Mouse (Mus musculus) midbrain, embryonic 15.5 days (tissue): ENCODE measurements at regions not wholly inside any gene's neighbourhood (a gene's known extent, or its start where the extent isn't known, plus 50 kb on each side); places are given as distances from the start of the nearest gene placed in this dataset.

Experiments
- ATAC-seq: fragments of 200-750 bp; cut with Nextera tagmentation; replicated peaks from 2 replicates; pipeline ENCODE4 v1.8.0; 2017; ENCODE audit warnings: moderate TSS enrichment
- H3K27ac ChIP-seq: fragments of 300-500 bp; sonication (generic); 2 replicates; pipeline ENCODE4 v1.5.1; 2015; ENCODE audit warnings: mild to moderate bottlenecking, inconsistent platforms
- H3K27me3 ChIP-seq: fragments of 300-500 bp; sonication (generic); replicated peaks from 2 replicates; pipeline ENCODE4 v1.6.1; 2015; ENCODE audit warnings: inconsistent platforms
- H3K36me3 ChIP-seq: fragments of 300-500 bp; sonication (generic); replicated peaks from 2 replicates; pipeline ENCODE4 v1.6.1; 2015; ENCODE audit warnings: inconsistent platforms
- H3K4me1 ChIP-seq: fragments of 300-500 bp; sonication (generic); 2 replicates; pipeline ENCODE4 v1.6.1; 2015; ENCODE audit warnings: inconsistent platforms
- H3K4me2 ChIP-seq: fragments of 300-500 bp; sonication (generic); 2 replicates; pipeline ENCODE4 v1.6.1; 2015; ENCODE audit warnings: inconsistent platforms, mild to moderate bottlenecking, moderate library complexity
- H3K4me3 ChIP-seq: fragments of 300-500 bp; sonication (generic); 2 replicates; pipeline ENCODE4 v1.5.1; 2015; ENCODE audit warnings: mild to moderate bottlenecking, inconsistent platforms
- H3K9ac ChIP-seq: fragments of 300-500 bp; sonication (generic); 2 replicates; pipeline ENCODE4 v1.6.1; 2015; ENCODE audit warnings: mild to moderate bottlenecking, inconsistent platforms
- H3K9me3 ChIP-seq: fragments of 300-500 bp; sonication (generic); 2 replicates; pipeline ENCODE4 v1.6.1; 2016; ENCODE audit warnings: inconsistent platforms
- WGBS: fragments of 180-500 bp; shearing (Covaris S2); methylation state at CpG from one replicate; pipeline ENCODE4 v1.1.7; 2015; ENCODE audit warnings: mixed read lengths; 5-methylcytosine and 5-hydroxymethylcytosine counted together

DNA sequence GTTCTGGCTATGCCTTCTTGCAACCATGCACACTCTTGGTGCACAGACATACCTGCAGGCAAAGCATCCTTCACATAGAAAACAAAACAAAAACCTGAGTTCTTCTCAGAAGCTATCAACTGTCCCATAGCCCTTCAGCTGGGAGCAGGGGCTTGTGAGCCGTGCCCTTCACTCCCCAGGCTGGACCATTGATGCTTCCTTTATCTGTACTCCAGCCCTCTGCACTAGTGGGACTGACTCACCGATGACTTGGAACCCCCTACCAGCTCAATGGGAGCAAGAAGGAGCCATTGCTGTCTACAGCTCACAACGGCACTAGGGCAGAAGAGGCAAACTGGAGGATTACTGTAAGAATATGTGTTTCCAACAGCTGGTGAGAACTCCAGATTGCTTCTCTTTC is 137.0 kb downstream of the Qrsl1 start:
- Histone ChIP-seq H3K9ac (no peak overlapping the region), H3K27ac (no peak overlapping the region), H3K36me3 (no peaks in the 10 kb centered on the region), H3K4me1 (no peaks in the 10 kb centered on the region), H3K4me2 (no peak overlapping the region), H3K27me3 (no peaks in the 10 kb centered on the region), H3K4me3 (no peak overlapping the region), H3K9me3 (no peaks in the 10 kb centered on the region)
- 94% methylated on average over 3 of the region's 3 CpGs for WGBS
- no peak for ATAC-seq

DNA sequence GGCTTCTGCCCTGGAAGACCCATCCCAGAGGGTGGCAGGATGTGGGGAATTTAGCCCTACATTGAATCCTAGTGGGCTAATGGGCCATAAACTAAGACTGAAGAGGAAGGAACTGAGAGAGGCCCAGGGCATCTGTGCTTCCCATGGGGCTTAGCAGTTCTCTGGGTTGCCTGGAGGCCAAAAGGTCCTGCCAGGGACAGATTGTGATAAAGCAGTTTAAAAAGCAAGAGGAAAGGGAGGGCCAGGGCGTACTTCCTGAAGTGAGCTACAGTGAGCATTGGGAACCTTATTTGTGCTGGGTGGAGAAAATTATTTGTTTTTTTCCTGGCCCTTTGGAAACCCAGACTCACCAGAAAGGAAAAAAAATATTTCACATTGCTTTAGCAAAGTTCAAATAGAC is 136.3 kb downstream of the Qrsl1 start:
- H3K27me3 ChIP-seq = no peaks in the 10 kb centered on the region
- WGBS = 96% methylated on average over 1 of the region's 1 CpGs
- H3K4me1 ChIP-seq = no peaks in the 10 kb centered on the region
- H3K36me3 ChIP-seq = no peaks in the 10 kb centered on the region
- no peaks in the 10 kb centered on the region for H3K9me3 ChIP-seq
- H3K27ac ChIP-seq = no peak overlapping the region
- no peak overlapping the region for H3K4me2 ChIP-seq
- no peak for ATAC-seq
- H3K4me3 ChIP-seq = no peak overlapping the region
- no peak overlapping the region for H3K9ac ChIP-seq

DNA sequence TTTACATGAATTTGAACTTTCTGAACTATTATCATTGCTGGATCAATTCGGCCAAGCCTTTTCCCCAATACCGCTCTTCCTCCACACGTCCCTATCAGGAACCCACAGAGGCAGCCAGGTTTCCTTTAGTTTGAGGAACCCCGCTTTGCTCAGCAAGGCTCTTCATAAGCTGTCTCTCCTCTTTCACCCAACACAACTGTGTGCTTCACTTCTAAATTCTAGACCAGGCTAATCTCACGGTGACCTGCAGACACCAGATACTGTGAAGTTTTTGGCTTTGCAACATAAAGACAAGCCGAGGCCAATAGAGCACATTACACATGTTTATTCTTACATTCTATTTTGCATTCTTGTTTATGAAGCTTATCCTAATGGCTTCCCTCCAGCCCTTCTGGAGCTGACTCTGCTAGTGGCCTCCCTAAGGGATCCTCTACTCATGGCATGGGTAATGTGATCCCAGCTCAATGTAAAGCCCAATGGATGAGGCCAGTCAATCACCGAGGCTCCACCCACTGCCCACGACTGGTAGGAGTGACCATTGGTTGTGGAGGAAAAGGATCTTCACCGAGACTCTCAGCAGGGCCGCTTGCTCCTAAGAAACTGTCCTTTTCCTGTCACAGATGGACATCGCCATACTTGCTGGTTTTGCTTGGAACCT is 135.6 kb downstream of the Qrsl1 start:
- Histone ChIP-seq H3K4me1 (no peaks in the 10 kb centered on the region), H3K27me3 (no peaks in the 10 kb centered on the region), H3K9me3 (no peaks in the 10 kb centered on the region), H3K27ac (no peak overlapping the region), H3K4me2 (no peak overlapping the region), H3K4me3 (no peak overlapping the region), H3K9ac (no peak overlapping the region), H3K36me3 (no peaks in the 10 kb centered on the region)
- WGBS = 79% methylated on average over 11 of the region's 11 CpGs
- ATAC-seq = no peak

DNA sequence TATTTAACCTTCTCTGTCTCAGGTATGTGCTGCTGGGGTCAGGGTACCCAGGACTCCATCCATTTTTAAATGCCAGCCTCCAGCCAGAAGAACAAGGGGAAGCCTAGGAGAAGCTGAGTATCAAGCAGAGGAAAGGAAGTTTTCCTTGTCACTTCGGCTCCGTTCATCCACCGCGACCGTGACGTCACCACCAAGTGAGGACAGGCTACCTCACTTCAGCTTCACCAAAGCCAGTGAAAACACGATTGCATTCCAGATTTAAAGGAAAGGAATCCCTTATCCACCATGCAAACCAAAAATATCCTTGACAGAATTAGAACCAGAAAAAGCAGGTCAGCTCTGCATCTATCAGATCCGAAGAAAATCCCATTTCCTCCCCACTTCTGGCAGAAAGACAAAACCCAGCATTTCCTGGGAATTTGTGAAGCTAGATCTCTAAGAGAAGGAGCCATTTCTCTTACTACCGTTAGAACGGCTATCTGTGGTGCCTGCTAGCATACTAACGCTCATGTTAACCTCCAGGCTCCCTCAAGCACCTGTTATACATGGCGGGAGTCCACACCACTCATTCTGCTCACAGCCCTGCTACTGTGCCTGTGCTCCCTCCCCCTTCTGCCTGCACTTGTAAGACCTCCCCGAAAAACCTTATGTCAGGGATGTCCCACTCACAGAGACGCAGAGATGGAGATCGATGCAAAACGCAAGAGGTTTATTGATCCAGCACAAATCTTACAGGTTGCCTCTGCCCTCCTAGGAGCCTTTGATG is 133.4 kb downstream of the Qrsl1 start:
- Histone ChIP-seq H3K9ac (no peak overlapping the region), H3K27ac (no peak overlapping the region), H3K4me3 (no peak overlapping the region), H3K4me2 (no peak overlapping the region), H3K36me3 (no peaks in the 10 kb centered on the region), H3K9me3 (no peaks in the 10 kb centered on the region), H3K4me1 (no peaks in the 10 kb centered on the region), H3K27me3 (no peaks in the 10 kb centered on the region)
- ATAC-seq = no peak
- WGBS = 86% methylated on average over 16 of the region's 16 CpGs

DNA sequence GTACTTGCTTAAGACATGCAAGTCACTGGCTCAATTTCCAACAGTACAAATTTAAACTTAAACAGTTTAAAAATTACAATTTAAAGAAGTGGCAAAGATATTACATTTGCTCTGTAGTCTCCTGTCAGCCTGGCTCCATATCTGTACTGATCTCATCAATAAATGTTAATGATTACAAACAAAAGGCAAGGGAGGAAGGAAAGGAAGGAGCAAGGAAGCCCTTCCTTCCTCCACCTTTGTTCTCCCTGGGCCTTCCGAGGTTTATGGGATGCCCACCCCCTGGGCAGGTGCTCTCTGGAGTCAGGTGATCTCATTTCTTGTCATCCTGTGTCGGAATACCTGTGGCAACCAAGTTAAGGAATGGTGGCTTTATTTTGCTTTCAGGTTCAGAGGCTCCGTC is 132.5 kb downstream of the Qrsl1 start:
- Histone ChIP-seq H3K9me3 (no peaks in the 10 kb centered on the region), H3K4me3 (no peak overlapping the region), H3K9ac (no peak overlapping the region), H3K27ac (no peak overlapping the region), H3K4me2 (no peak overlapping the region), H3K4me1 (no peaks in the 10 kb centered on the region), H3K36me3 (no peaks in the 10 kb centered on the region), H3K27me3 (no peaks in the 10 kb centered on the region)
- no peak for ATAC-seq
- 87% methylated on average over 3 of the region's 3 CpGs for WGBS

DNA sequence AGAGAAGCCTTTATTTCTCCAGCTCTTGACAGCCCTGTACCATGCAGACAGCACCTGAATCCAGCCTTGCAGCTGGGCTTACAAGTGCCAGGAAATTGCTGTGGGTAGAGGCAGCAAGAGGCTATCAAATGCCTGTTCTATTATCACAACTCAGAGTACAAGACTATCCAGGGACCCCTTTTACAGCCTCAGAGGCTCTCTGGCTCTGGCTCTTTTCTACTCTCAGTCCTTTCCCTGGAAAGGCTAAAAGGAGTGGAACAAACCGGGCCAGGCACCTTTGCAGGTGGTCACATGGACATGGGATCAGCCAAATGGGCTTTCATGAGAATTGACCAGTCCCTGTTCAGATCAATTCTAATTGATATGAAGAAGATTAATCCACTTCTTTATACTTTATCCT is 125.7 kb downstream of the Qrsl1 start:
- no peak for ATAC-seq

DNA sequence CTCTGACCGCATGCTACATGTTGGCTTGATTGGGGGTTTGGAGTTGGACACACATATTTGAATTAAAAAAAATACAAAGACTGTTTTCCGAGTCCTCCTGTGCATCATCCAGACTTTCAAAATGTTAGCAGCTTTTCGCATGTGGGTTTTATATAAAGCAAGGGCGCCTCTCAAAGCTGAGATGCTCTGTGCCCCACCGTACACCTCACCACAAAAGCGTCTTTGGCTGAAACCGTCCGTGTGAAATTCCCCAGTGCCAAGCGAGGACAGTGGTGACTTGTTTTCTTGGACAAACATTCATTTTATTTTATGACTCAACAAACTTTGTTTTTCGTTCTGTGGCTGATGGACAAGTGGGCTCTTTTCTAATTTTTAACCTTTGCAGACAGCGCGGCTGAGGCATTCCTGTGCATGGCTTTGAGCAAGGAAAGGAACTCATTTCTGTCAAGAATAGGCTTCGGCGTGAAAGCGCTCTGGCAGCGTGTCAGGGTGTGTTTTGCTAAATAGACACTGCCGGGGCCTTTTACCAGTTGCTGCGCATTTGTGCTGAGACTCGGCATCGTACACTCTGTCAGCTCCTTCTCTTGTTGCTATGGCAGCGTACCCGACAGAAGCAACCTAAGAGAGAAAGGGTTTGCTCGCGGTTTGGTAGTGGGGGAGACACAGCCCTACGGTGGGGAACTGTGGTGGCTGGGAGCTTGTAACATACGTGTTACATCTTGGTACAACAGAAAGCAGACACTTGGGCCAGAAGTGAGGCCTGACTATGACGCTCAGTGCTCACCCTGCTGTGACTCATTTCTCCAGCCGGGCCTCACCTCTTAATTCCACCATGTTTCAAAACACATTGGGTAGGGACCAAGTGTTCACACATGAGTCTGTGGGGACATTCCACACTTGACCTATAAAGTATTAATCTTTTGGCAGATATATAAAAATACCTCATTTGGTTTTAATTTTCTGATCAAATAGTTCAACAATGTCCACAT is 123.6 kb downstream of the Qrsl1 start:
- no peaks in the 10 kb centered on the region for H3K9me3 ChIP-seq
- WGBS = 69% methylated on average over 28 of the region's 28 CpGs
- no peak overlapping the region for H3K27ac ChIP-seq
- H3K4me1 ChIP-seq = no peaks in the 10 kb centered on the region
- peak; percentile 39; the same call in 1 of the 2 replicates for ATAC-seq
- H3K9ac ChIP-seq = no peak overlapping the region
- no peaks in the 10 kb centered on the region for H3K36me3 ChIP-seq
- H3K27me3 ChIP-seq = no peaks in the 10 kb centered on the region
- H3K4me2 ChIP-seq = no peak overlapping the region
- no peak overlapping the region for H3K4me3 ChIP-seq

More for the DNA sequence above, 125.7 kb downstream of the Qrsl1 start:
- Histone ChIP-seq H3K4me3 (no peak overlapping the region), H3K9ac (no peak overlapping the region), H3K9me3 (no peaks in the 10 kb centered on the region), H3K27me3 (no peaks in the 10 kb centered on the region), H3K4me2 (no peak overlapping the region), H3K27ac (no peak overlapping the region), H3K4me1 (no peaks in the 10 kb centered on the region), H3K36me3 (no peaks in the 10 kb centered on the region)
- WGBS = 84% methylated on average over 1 of the region's 1 CpGs

DNA sequence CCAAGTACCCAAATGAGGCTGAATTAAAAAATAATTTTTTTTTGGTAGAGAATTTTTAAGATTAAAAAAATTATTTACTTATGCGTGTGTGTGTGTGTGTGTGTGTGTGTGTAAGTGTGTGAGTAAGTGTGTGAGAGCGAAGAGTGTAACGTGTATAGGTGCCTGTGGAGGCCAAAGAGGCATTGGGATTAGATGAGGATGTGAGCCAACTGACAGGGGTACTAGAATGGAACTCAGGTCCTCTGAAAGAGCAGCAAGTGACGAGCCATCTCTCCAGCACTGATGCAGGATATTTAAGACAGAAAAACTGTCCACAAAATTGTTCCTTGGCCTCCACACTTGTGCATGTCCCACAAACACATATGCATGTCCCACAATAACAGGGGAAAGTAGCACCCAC is 121.0 kb downstream of the Qrsl1 start:
- no peak overlapping the region for H3K27ac ChIP-seq
- H3K27me3 ChIP-seq = no peaks in the 10 kb centered on the region
- no peak for ATAC-seq
- no peak overlapping the region for H3K4me2 ChIP-seq
- no peaks in the 10 kb centered on the region for H3K36me3 ChIP-seq
- WGBS = 89% methylated on average over 4 of the region's 4 CpGs
- no peaks in the 10 kb centered on the region for H3K9me3 ChIP-seq
- no peaks in the 10 kb centered on the region for H3K4me1 ChIP-seq
- H3K9ac ChIP-seq = no peak overlapping the region
- no peak overlapping the region for H3K4me3 ChIP-seq

DNA sequence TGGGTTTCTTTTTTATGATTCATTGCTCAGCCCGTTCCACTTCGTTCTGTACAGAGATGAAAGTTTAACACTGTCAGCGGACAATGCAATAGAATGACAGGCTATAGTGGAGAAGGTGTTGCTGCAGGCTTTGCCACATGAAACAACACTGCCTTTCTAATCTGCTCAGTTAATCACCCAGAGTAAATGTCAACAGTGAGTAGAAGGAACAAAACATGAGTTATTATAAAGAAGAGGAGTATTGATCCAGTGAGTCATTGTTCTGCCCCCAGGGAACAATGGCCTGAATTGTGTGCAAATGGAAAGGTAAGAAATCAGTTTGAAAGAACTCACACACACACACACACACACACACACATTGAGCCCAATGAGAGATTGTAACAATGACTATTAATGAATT is 118.2 kb downstream of the Qrsl1 start:
- no peak for ATAC-seq
- no peak overlapping the region for H3K4me2 ChIP-seq
- H3K36me3 ChIP-seq = no peaks in the 10 kb centered on the region
- 86% methylated on average over 3 of the region's 3 CpGs for WGBS
- no peak overlapping the region for H3K4me3 ChIP-seq
- H3K4me1 ChIP-seq = no peaks in the 10 kb centered on the region
- no peaks in the 10 kb centered on the region for H3K27me3 ChIP-seq
- H3K9ac ChIP-seq = no peak overlapping the region
- no peak overlapping the region for H3K27ac ChIP-seq
- no peaks in the 10 kb centered on the region for H3K9me3 ChIP-seq

DNA sequence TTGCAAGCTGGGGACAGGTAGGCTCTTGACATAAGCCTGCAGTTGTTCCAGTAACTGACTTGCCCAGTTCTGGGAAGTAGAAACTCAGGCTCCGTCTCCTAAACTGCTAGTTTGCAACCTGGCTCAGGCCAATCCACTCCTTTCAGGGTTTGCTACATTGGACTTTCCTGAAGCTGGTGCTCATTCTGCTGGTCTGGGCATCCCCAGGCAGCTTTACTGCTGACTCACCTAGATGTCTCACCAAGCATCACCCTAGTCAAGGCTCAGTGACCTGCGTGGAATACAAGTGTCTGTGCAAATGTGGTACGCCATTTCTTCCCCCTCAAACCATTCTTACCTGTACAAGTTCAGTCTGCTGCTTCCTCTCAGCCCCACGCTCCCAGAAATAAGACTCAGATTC is 110.8 kb downstream of the Qrsl1 start:
- ATAC-seq = no peak
- no peaks in the 10 kb centered on the region for H3K36me3 ChIP-seq
- H3K27ac ChIP-seq = no peak overlapping the region
- H3K9ac ChIP-seq = no peak overlapping the region
- no peak overlapping the region for H3K4me3 ChIP-seq
- H3K9me3 ChIP-seq = no peaks in the 10 kb centered on the region
- 93% methylated on average over 4 of the region's 4 CpGs for WGBS
- no peaks in the 10 kb centered on the region for H3K4me1 ChIP-seq
- no peaks in the 10 kb centered on the region for H3K27me3 ChIP-seq
- no peak overlapping the region for H3K4me2 ChIP-seq

DNA sequence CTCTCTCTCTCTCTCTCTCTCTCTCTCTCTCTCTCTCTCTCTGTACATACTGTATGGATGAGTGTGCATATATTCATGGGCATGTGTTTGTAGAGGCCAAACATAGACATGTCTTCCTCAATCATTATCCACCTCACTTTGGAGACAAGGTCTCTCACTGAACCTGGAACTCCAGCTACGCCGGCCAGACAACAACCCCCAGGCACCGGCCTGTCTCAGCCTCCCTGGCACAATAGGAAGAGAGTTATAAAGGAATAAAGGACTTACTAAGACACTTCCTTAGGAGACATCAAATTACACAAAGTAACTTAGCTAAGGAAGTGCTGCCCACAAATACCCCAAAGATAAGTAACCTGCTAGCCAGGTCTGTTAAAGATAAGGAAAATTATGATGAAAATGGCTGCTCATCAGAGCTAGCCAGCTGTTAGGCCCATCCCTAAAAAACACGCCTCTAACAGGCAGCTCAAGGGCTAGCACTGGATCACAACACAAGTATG is 110.0 kb downstream of the Qrsl1 start:
- H3K4me1 ChIP-seq = no peaks in the 10 kb centered on the region
- no peak overlapping the region for H3K27ac ChIP-seq
- 93% methylated on average over 4 of the region's 4 CpGs for WGBS
- H3K9ac ChIP-seq = no peak overlapping the region
- H3K9me3 ChIP-seq = no peaks in the 10 kb centered on the region
- H3K4me3 ChIP-seq = no peak overlapping the region
- no peak for ATAC-seq
- H3K27me3 ChIP-seq = no peaks in the 10 kb centered on the region
- no peaks in the 10 kb centered on the region for H3K36me3 ChIP-seq
- no peak overlapping the region for H3K4me2 ChIP-seq

DNA sequence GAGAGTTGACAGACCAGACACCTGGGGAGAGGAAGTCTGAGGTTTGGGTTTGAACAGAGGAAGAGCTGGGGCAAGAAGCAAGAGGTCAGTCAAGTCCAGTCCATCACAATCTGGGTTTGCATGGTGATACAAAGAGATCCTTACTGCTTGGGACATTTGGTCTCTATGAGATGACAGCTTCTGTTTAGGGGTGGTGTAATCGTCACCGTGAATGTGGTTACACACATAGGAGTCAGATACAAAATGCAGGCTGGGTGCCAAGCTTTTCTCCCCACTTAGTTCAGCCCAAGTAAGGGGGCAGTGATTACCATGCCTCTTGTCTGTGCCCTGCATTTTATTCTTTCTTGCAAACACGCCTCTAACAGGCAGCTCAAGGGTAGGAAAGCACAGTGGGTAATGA is 108.9 kb downstream of the Qrsl1 start:
- no peaks in the 10 kb centered on the region for H3K4me1 ChIP-seq
- no peaks in the 10 kb centered on the region for H3K27me3 ChIP-seq
- H3K4me2 ChIP-seq = no peak overlapping the region
- WGBS = 67% methylated on average over 3 of the region's 3 CpGs
- no peak for ATAC-seq
- no peak overlapping the region for H3K4me3 ChIP-seq
- no peak overlapping the region for H3K27ac ChIP-seq
- H3K9ac ChIP-seq = no peak overlapping the region
- H3K36me3 ChIP-seq = no peaks in the 10 kb centered on the region
- no peaks in the 10 kb centered on the region for H3K9me3 ChIP-seq
